Mouse (Mus musculus): ENCODE data around the gene Olfr622. TPM values are rescaled to one million over a fixed set of nuclear protein-coding genes. Genes with fewer than 3 reads are reported as not detected.

Gene Olfr622
- polyA plus RNA-seq (2015; fragmentation: Nextera tagmentation; extraction: Ambion mirVana): not detected in 2 replicates

DNA sequence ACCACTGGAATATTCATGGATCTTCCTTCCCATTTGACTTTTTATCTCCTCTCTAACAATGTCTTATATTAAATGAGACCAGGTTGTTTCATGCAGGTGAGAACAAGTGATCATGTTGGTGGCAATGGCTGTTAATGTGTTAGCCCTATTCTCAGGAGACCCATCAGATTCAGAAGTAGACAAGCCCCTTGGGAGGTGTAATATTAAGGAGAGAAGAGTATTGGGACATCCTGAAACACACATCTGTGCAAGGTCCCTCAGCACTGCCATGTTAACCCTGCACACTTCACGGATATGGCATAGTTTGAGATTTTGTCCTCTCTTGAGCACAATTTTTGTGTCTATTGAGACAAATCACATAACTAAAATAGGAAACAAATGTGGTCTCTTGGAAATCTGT is at the start of gene Olfr622:
Gene Olfr622 (minus strand): TSS at position 101 of the 400 bp plus-strand sequence.
- no peaks in the 10 kb centered on the region for H3K36me3 ChIP-seq
- no peak within 1 kb of the TSS for H3K27ac ChIP-seq
- WGBS: 70% methylated on average over 1 of the region's 1 CpGs
- no peaks in the 10 kb centered on the region for H3K27me3 ChIP-seq
- no peaks in the 10 kb centered on the region for H3K9me3 ChIP-seq
- ATAC-seq: no peak
- no peak within 1 kb of the TSS for H3K4me2 ChIP-seq (replicated peaks)
- H3K4me3 ChIP-seq (replicated peaks): no peak within 1 kb of the TSS
- H3K9ac ChIP-seq (replicated peaks): no peak within 1 kb of the TSS
- H3K4me1 ChIP-seq (replicated peaks): no peaks in the 10 kb centered on the region

DNA sequence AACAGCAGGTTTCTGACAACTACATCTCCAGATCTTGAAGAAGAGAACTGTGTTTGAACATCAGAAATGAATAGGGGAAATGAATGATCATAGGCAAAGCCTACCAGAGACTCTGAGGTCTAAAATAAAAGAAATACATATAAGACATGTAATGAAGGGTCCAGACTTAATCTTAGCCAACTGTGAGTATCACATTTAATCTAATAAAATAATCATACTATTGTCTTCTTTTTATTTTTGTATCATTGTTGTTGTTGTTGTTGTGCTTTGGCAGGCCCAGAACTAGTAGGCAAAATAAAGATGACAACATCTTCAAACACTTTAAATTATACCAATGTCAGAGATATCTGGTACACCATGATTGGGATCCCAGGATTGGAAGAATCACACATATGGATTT is 39.9 kb upstream of the Olfr622 start, which contains the start of gene Olfr625-ps1:
Gene Olfr625-ps1 (plus strand): TSS at position 301 of the 400 bp plus-strand sequence.
- Histone ChIP-seq H3K9me3 (no peaks in the 10 kb centered on the region), H3K4me2 (replicated peaks) (no peak within 1 kb of the TSS), H3K4me3 (replicated peaks) (no peak within 1 kb of the TSS), H3K36me3 (no peaks in the 10 kb centered on the region), H3K9ac (replicated peaks) (no peak within 1 kb of the TSS), H3K27me3 (no peaks in the 10 kb centered on the region), H3K4me1 (replicated peaks) (no peaks in the 10 kb centered on the region), H3K27ac (no peak within 1 kb of the TSS)
- no peak for ATAC-seq

DNA sequence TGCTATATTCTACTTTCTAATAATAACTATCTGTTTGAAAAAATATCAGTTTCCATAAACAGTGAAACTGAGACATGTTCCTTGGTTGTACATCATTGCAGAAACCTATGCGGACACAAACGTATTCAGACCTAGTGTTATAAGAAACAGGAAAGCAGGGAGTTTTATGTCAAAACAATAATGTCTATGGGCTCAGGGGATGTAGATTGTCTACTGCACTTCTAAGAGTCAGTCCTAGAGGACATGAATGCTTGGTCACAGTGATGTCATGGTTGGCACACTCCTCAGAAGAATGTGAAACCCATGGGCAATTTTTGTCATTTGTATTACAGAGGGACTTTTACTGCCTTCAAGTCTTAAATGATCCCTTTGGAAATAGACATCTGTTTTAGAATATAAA is 28.6 kb upstream of the Olfr622 start, which contains the start of gene Olfr624:
Gene Olfr624 (minus strand): TSS at position 101 of the 400 bp plus-strand sequence.
- no peak for ATAC-seq
- 92% methylated on average over 2 of the region's 2 CpGs for WGBS
- no peaks in the 10 kb centered on the region for H3K36me3 ChIP-seq
- no peaks in the 10 kb centered on the region for H3K9me3 ChIP-seq
- H3K4me3 ChIP-seq (replicated peaks): no peak within 1 kb of the TSS
- no peaks in the 10 kb centered on the region for H3K4me1 ChIP-seq (replicated peaks)
- no peak within 1 kb of the TSS for H3K9ac ChIP-seq (replicated peaks)
- H3K27ac ChIP-seq: no peak within 1 kb of the TSS
- H3K4me2 ChIP-seq (replicated peaks): no peak within 1 kb of the TSS
- no peaks in the 10 kb centered on the region for H3K27me3 ChIP-seq

DNA sequence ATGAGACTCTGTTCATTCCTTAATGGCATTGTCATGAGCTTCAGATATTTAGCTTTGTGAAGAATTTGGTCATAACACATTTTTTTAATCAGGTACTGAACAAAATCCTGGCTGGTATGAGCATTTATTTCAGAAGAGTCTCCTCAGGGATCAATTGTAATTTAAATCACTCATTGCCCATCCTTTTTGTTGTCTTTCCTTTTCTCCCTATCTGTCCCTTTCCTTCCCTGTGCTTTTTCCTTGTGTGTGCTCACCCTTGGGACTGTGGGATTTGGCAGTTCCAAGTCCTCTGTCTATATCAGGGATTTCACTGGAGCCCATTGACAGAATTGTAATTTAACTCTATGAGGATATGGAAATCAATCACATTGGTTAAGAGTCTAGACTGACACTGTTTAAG is 21.1 kb upstream of the Olfr622 start, which contains the start of gene Olfr623:
Gene Olfr623 (minus strand): TSS at position 101 of the 400 bp plus-strand sequence.
- Histone ChIP-seq H3K4me3 (replicated peaks) (no peak within 1 kb of the TSS), H3K36me3 (no peaks in the 10 kb centered on the region), H3K4me1 (replicated peaks) (no peaks in the 10 kb centered on the region), H3K9ac (replicated peaks) (no peak within 1 kb of the TSS), H3K27ac (no peak within 1 kb of the TSS), H3K27me3 (no peaks in the 10 kb centered on the region), H3K9me3 (no peaks in the 10 kb centered on the region), H3K4me2 (replicated peaks) (no peak within 1 kb of the TSS)
- ATAC-seq: no peak

DNA sequence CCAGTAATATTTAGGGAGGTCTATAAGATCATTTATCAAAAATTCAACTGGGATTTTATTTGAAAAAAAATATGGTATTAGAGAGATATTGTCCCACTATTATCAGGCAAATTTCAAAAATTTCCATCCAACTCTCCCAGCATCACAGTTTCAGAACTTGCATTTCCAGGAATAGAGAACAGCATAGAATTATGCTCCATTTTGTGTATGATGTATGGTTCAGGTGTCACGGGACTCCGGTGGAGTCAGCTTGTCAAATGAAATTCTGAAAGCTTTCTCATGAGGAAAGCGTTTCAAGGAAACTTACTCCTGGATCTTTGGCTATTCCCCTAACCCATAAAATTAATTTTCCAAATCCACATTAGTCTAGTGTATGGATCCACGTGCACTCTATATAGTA is 1.6 kb upstream of the Olfr622 start:
- ATAC-seq: no peak
- 88% methylated on average over 4 of the region's 4 CpGs for WGBS
- no peak overlapping the region for H3K4me2 ChIP-seq (replicated peaks)
- no peaks in the 10 kb centered on the region for H3K9me3 ChIP-seq
- H3K4me3 ChIP-seq (replicated peaks): no peak overlapping the region
- H3K27me3 ChIP-seq: no peaks in the 10 kb centered on the region
- H3K36me3 ChIP-seq: no peaks in the 10 kb centered on the region
- no peaks in the 10 kb centered on the region for H3K4me1 ChIP-seq (replicated peaks)
- no peak overlapping the region for H3K27ac ChIP-seq
- no peak overlapping the region for H3K9ac ChIP-seq (replicated peaks)

DNA sequence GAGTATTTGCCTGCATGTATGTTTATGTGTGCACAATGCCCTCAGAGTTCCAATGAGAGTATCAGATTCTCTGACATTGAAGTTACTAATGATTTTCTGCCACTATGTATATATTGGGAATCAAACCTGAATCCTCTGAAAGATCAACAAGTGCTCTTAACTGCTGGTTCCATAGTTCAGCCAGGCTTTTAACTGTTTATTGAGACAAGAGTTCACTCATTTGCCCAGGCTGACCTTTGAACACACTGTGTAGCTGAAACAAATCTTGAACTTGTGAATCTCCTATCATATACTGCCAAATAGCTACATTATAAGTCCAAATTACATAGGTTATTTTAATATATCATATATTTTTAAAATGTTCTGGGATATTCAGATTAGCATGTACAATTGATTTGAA is 5.7 kb downstream of the Olfr622 start:
- Histone ChIP-seq H3K36me3 (no peaks in the 10 kb centered on the region), H3K9ac (replicated peaks) (no peak overlapping the region), H3K4me3 (replicated peaks) (no peak overlapping the region), H3K27me3 (no peaks in the 10 kb centered on the region), H3K27ac (no peak overlapping the region), H3K4me2 (replicated peaks) (no peak overlapping the region), H3K4me1 (replicated peaks) (no peaks in the 10 kb centered on the region), H3K9me3 (no peaks in the 10 kb centered on the region)
- ATAC-seq: no peak

DNA sequence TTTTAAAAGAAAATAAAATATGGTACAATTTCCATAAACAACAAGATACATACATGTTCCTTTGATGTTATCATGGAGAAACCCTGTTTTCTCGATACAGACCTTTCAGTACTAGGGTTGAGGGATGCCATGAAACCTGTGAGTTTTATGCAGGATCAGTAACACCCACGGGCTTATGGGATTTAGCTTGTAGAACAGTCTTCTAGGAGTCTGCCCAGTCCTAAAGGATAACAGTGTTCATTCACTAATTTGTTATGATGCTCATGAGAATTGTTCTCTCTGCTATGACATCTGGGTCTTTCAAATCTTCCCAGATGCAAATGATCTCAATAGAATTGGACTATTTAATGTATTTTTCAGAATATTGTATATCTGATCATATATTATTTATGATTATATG is 30.1 kb downstream of the Olfr622 start, which contains the start of gene Olfr620:
Gene Olfr620 (minus strand): TSS at position 101 of the 400 bp plus-strand sequence.
- no peaks in the 10 kb centered on the region for H3K9me3 ChIP-seq
- H3K4me2 ChIP-seq (replicated peaks): no peak within 1 kb of the TSS
- no peak for ATAC-seq
- 78% methylated on average over 2 of the region's 2 CpGs for whole genome bisulfite sequencing
- H3K9ac ChIP-seq (replicated peaks): no peak within 1 kb of the TSS
- H3K4me3 ChIP-seq (replicated peaks): no peak within 1 kb of the TSS
- H3K27ac ChIP-seq: no peak within 1 kb of the TSS
- no peaks in the 10 kb centered on the region for H3K27me3 ChIP-seq
- no peaks in the 10 kb centered on the region for H3K36me3 ChIP-seq
- no peaks in the 10 kb centered on the region for H3K4me1 ChIP-seq (replicated peaks)

DNA sequence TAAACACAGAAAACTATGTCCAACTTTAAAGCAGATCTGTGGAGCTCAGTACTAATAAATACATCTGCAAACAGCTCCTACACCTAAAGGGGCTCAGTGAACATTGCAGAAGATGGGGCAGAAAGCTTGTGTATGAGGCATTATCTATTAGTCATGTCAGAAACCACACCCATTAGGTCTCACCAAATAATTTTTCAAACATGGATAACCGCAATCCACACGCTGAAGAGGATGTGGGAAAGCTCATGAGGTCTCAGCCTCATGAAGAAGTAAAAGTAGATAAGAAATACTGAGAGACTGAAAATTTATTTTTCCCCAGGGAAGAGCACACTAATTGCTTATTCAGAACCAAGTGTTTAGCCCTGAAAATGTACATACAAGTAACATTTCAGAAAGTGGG is 35.1 kb downstream of the Olfr622 start:
- Histone ChIP-seq H3K4me3 (replicated peaks) (no peak overlapping the region), H3K9me3 (no peaks in the 10 kb centered on the region), H3K27ac (no peak overlapping the region), H3K27me3 (no peaks in the 10 kb centered on the region), H3K4me2 (replicated peaks) (no peak overlapping the region), H3K4me1 (replicated peaks) (no peaks in the 10 kb centered on the region), H3K9ac (replicated peaks) (no peak overlapping the region), H3K36me3 (no peaks in the 10 kb centered on the region)
- 86% methylated on average over 2 of the region's 2 CpGs for WGBS
- ATAC-seq: no peak

DNA sequence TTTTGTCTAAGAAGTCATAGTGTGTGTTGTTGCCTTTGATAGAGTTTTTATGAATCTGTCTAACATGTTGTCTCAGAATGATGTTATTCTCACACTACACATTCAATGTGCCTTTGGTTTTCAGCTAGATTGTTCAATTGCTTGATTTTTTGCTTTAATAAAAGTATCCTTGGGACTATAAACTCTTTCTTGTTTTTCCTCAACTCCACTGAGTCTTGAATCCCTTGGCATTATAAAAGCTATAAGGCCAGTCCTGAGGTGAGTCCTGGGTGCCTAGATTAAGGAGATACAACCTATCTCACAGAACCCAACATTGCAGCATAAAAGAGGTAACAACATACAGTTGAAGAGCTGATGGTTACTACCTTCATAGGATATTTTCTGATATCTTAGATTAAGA is 42.2 kb downstream of the Olfr622 start, which contains the start of gene Olfr619:
Gene Olfr619 (plus strand): TSS at position 301 of the 400 bp plus-strand sequence.
- Histone ChIP-seq H3K9ac (replicated peaks) (no peak within 1 kb of the TSS), H3K36me3 (no peaks in the 10 kb centered on the region), H3K9me3 (no peaks in the 10 kb centered on the region), H3K4me3 (replicated peaks) (no peak within 1 kb of the TSS), H3K4me2 (replicated peaks) (no peak within 1 kb of the TSS), H3K4me1 (replicated peaks) (no peaks in the 10 kb centered on the region), H3K27ac (no peak within 1 kb of the TSS), H3K27me3 (no peaks in the 10 kb centered on the region)
- no peak for ATAC-seq

DNA sequence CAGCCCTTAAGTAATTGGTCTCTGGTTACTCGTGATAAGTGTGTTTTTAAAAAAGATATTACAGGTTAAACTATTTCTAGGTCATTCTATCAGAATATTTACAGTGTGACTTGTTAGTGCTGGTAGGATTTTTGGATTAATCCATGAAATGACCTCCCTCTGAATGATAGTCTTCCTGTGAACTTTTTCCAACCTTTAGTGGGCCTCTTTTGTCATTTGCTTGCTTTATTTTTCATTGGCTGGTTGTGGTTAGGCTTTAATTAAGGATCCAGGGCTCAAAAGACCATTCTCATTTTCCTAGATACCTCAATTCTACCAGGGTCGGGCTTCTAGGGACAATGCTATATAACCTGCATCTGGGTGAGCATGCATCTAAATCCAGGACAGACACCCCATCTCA is 52.7 kb downstream of the Olfr622 start, which contains the start of gene Olfr618:
Gene Olfr618 (plus strand): TSS at position 301 of the 400 bp plus-strand sequence.
- H3K36me3 ChIP-seq: no peaks in the 10 kb centered on the region
- ATAC-seq: no peak
- 59% methylated on average over 2 of the region's 2 CpGs for WGBS

More for the DNA sequence above, 52.7 kb downstream of the Olfr622 start, which contains the start of gene Olfr618:
- Histone ChIP-seq H3K9me3 (no peaks in the 10 kb centered on the region), H3K27me3 (no peaks in the 10 kb centered on the region), H3K4me1 (replicated peaks) (no peaks in the 10 kb centered on the region), H3K9ac (replicated peaks) (no peak within 1 kb of the TSS), H3K4me3 (replicated peaks) (no peak within 1 kb of the TSS), H3K27ac (no peak within 1 kb of the TSS), H3K4me2 (replicated peaks) (no peak within 1 kb of the TSS)

Other genes starting within 250 kb of the Olfr622 start
- gene Usp17lc, start 227.6 kb downstream of the Olfr622 start, polyA plus RNA-seq (2015; fragmentation: Nextera tagmentation; extraction: Ambion mirVana): not detected in 2 replicates
- not detected in 2 replicates for gene Olfr605, start 197.3 kb downstream of the Olfr622 start, polyA plus RNA-seq (2015; fragmentation: Nextera tagmentation; extraction: Ambion mirVana)
- gene Olfr606, start 193.7 kb downstream of the Olfr622 start, polyA plus RNA-seq (2015; fragmentation: Nextera tagmentation; extraction: Ambion mirVana): not detected in 2 replicates
- not detected in 2 replicates for gene Olfr607, start 178.6 kb downstream of the Olfr622 start, polyA plus RNA-seq (2015; fragmentation: Nextera tagmentation; extraction: Ambion mirVana)
- gene Olfr608, start 172.8 kb downstream of the Olfr622 start, polyA plus RNA-seq (2015; fragmentation: Nextera tagmentation; extraction: Ambion mirVana): not detected in 2 replicates
- not detected in 2 replicates for gene Olfr609, start 144.6 kb downstream of the Olfr622 start, polyA plus RNA-seq (2015; fragmentation: Nextera tagmentation; extraction: Ambion mirVana)
- gene Olfr610, start 130.6 kb downstream of the Olfr622 start, polyA plus RNA-seq (2015; fragmentation: Nextera tagmentation; extraction: Ambion mirVana): not detected in 2 replicates
- not detected in 2 replicates for gene Olfr611, start 121.9 kb downstream of the Olfr622 start, polyA plus RNA-seq (2015; fragmentation: Nextera tagmentation; extraction: Ambion mirVana)
- gene Olfr612, start 100.0 kb downstream of the Olfr622 start, polyA plus RNA-seq (2015; fragmentation: Nextera tagmentation; extraction: Ambion mirVana): not detected in 2 replicates
- gene Olfr613, start 94.6 kb downstream of the Olfr622 start, polyA plus RNA-seq (2015; fragmentation: Nextera tagmentation; extraction: Ambion mirVana): not detected in 2 replicates
- gene Olfr615, start 86.6 kb downstream of the Olfr622 start, polyA plus RNA-seq (2015; fragmentation: Nextera tagmentation; extraction: Ambion mirVana): not detected in 2 replicates
- not detected in 2 replicates for gene Olfr616, start 73.6 kb downstream of the Olfr622 start, polyA plus RNA-seq (2015; fragmentation: Nextera tagmentation; extraction: Ambion mirVana)
- not detected in 2 replicates for gene Olfr617, start 69.6 kb downstream of the Olfr622 start, polyA plus RNA-seq (2015; fragmentation: Nextera tagmentation; extraction: Ambion mirVana)
- not detected in 2 replicates for gene Olfr618, start 52.6 kb downstream of the Olfr622 start, polyA plus RNA-seq (2015; fragmentation: Nextera tagmentation; extraction: Ambion mirVana)
- gene Olfr619, start 42.1 kb downstream of the Olfr622 start, polyA plus RNA-seq (2015; fragmentation: Nextera tagmentation; extraction: Ambion mirVana): not detected in 2 replicates
- not detected in 2 replicates for gene Olfr620, start 30.2 kb downstream of the Olfr622 start, polyA plus RNA-seq (2015; fragmentation: Nextera tagmentation; extraction: Ambion mirVana)
- not detected in 2 replicates for gene Olfr623, start 21.0 kb upstream of the Olfr622 start, polyA plus RNA-seq (2015; fragmentation: Nextera tagmentation; extraction: Ambion mirVana)
- 0.04 TPM in 2 replicates for gene Olfr624, start 28.5 kb upstream of the Olfr622 start, polyA plus RNA-seq (2015; fragmentation: Nextera tagmentation; extraction: Ambion mirVana)
- not detected in 2 replicates for gene Olfr625-ps1, start 40.0 kb upstream of the Olfr622 start, polyA plus RNA-seq (2015; fragmentation: Nextera tagmentation; extraction: Ambion mirVana)
- not detected in 2 replicates for gene Olfr243, start 72.0 kb upstream of the Olfr622 start, polyA plus RNA-seq (2015; fragmentation: Nextera tagmentation; extraction: Ambion mirVana)
- not detected in 2 replicates for gene Olfr628, start 87.7 kb upstream of the Olfr622 start, polyA plus RNA-seq (2015; fragmentation: Nextera tagmentation; extraction: Ambion mirVana)
- not detected in 2 replicates for gene Olfr629, start 102.2 kb upstream of the Olfr622 start, polyA plus RNA-seq (2015; fragmentation: Nextera tagmentation; extraction: Ambion mirVana)
- not detected in 2 replicates for gene Olfr630, start 114.6 kb upstream of the Olfr622 start, polyA plus RNA-seq (2015; fragmentation: Nextera tagmentation; extraction: Ambion mirVana)
- gene Olfr69, start 128.9 kb upstream of the Olfr622 start, polyA plus RNA-seq (2015; fragmentation: Nextera tagmentation; extraction: Ambion mirVana): not detected in 2 replicates
- not detected in 2 replicates for gene Olfr68, start 137.0 kb upstream of the Olfr622 start, polyA plus RNA-seq (2015; fragmentation: Nextera tagmentation; extraction: Ambion mirVana)
- gene Olfr67, start 149.1 kb upstream of the Olfr622 start, polyA plus RNA-seq (2015; fragmentation: Nextera tagmentation; extraction: Ambion mirVana): not detected in 2 replicates
- 1,031 and 1,160 TPM in 2 replicates for gene Hbb-bt, start 171.3 kb upstream of the Olfr622 start, polyA plus RNA-seq (2015; fragmentation: Nextera tagmentation; extraction: Ambion mirVana)
- 2,098 and 2,335 TPM in 2 replicates for gene Hbb-bs, start 185.4 kb upstream of the Olfr622 start, polyA plus RNA-seq (2015; fragmentation: Nextera tagmentation; extraction: Ambion mirVana)
- gene Hbb-bh2, start 197.8 kb upstream of the Olfr622 start, polyA plus RNA-seq (2015; fragmentation: Nextera tagmentation; extraction: Ambion mirVana): not detected in 2 replicates
- gene Hbb-bh1, start 200.5 kb upstream of the Olfr622 start, polyA plus RNA-seq (2015; fragmentation: Nextera tagmentation; extraction: Ambion mirVana): 37.1 and 47.9 TPM in 2 replicates
- 4,013 and 4,161 TPM in 2 replicates for gene Hbb-y, start 210.5 kb upstream of the Olfr622 start, polyA plus RNA-seq (2015; fragmentation: Nextera tagmentation; extraction: Ambion mirVana)
- gene Olfr66, start 243.6 kb upstream of the Olfr622 start, polyA plus RNA-seq (2015; fragmentation: Nextera tagmentation; extraction: Ambion mirVana): not detected in 2 replicates